Mouse (Mus musculus): ENCODE measurements at regions not wholly inside any gene's neighbourhood (a gene's known extent, or its start where the extent isn't known, plus 50 kb on each side); places are given as distances from the start of the nearest gene placed in this dataset.

DNA sequence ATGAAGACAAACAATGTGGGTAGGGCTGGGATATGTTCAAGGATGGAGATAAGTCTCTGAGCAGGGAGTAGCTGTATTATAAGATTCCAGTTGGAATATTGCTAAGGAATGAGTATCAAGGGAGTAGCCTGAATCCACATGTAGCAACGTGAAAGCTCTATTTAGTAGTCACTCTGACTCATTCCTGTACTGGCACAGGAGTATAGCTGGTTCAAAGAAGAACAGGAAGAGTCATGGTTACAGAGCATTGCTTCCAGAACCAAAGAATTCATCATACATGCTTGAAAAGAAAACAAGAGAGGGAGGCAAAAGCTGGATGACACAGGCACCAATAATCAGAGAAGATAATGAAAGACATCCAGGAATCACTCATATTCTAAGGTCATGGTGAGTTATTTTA, 500.6 kb upstream of the N6amt1 start:
- TF ChIP-seq CTCF (IDR thresholded peaks at IDR 0.05; ENCODE audit: low read depth) (no peak), EP300 (IDR thresholded peaks at IDR 0.05; ENCODE audit: low read depth) (no peak)

All from liver, postnatal 0 days (tissue).